Mouse (Mus musculus) limb, embryonic 10.5 days (tissue): ENCODE measurements around the gene Prune2. TPM values are rescaled to one million over a fixed set of nuclear protein-coding genes. Genes with fewer than 3 reads are reported as not detected.

ENCODE experiments used
- DNase-seq: peaks from one replicate; pipeline ENCODE4 v3.0.0-alpha.2; 2017; ENCODE audit warnings: low spot score
- H3K27ac ChIP-seq: fragments of 300-500 bp; sonication (generic); 2 replicates; pipeline ENCODE4 v1.5.1; 2016; ENCODE audit warnings: mild to moderate bottlenecking
- H3K27me3 ChIP-seq: fragments of 300-500 bp; sonication (generic); 2 replicates; pipeline ENCODE4 v1.6.1; 2016; ENCODE audit warnings: low read depth, mild to moderate bottlenecking; ENCODE audit not compliant: poor library complexity, severe bottlenecking
- H3K36me3 ChIP-seq: fragments of 300-500 bp; sonication (generic); 2 replicates; pipeline ENCODE4 v1.6.1; 2016; ENCODE audit warnings: mild to moderate bottlenecking, moderate library complexity
- H3K4me1 ChIP-seq: fragments of 300-500 bp; sonication (generic); 2 replicates; pipeline ENCODE4 v1.6.1; 2016
- H3K4me3 ChIP-seq: fragments of 300-500 bp; sonication (generic); 2 replicates; pipeline ENCODE4 v1.5.1; 2016; ENCODE audit warnings: mild to moderate bottlenecking, moderate library complexity
- H3K9me3 ChIP-seq: fragments of 300-500 bp; sonication (generic); replicated peaks from 2 replicates; pipeline ENCODE4 v1.6.1; 2016; ENCODE audit warnings: mild to moderate bottlenecking
- WGBS: fragments of 180-500 bp; shearing (Covaris S2); methylation state at CpG from one replicate; pipeline ENCODE4 v1.1.7; 2016; 5-methylcytosine and 5-hydroxymethylcytosine counted together
- polyA plus RNA-seq: library from polyadenylated mRNA; unstranded; fragments of >200 nt; fragmentation: Nextera tagmentation; extraction: Ambion mirVana; gene quantifications from 2 replicates; pipeline ENCODE4 v1.2.1, GENCODE M21; 2016

Prune2 gene
- polyA plus RNA-seq, 1 experiment from 2014 or later: 0.21 TPM

DNA sequence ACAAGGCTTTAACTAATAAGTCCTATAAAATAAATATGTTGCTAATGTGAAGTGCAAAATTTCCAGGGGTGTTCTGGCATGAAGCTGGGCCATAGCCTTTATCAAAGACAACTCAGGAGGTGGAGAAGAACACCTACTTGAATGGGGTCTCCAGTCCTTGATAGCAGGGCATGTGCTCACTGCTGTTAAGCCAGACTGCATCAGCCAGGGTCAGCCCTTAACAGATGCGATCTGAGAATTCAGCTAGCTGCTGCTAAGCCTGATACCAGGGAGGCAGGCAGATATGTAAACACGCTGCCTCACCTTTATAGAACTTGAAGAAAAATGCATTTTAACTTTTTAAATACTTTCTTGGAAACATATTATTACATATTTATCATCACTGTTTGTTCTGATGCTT lies 57.2 kb downstream of the Prune2 start:
- no peak overlapping the region for H3K27ac ChIP-seq
- no peaks in the 10 kb centered on the region for H3K4me1 ChIP-seq
- no peak overlapping the region for H3K4me3 ChIP-seq
- no peak for DNase-seq
- H3K27me3 ChIP-seq: no peaks in the 10 kb centered on the region
- H3K36me3 ChIP-seq: no peaks in the 10 kb centered on the region
- no peaks in the 10 kb centered on the region for H3K9me3 ChIP-seq
- WGBS: 63% methylated on average over 2 of the region's 2 CpGs

DNA sequence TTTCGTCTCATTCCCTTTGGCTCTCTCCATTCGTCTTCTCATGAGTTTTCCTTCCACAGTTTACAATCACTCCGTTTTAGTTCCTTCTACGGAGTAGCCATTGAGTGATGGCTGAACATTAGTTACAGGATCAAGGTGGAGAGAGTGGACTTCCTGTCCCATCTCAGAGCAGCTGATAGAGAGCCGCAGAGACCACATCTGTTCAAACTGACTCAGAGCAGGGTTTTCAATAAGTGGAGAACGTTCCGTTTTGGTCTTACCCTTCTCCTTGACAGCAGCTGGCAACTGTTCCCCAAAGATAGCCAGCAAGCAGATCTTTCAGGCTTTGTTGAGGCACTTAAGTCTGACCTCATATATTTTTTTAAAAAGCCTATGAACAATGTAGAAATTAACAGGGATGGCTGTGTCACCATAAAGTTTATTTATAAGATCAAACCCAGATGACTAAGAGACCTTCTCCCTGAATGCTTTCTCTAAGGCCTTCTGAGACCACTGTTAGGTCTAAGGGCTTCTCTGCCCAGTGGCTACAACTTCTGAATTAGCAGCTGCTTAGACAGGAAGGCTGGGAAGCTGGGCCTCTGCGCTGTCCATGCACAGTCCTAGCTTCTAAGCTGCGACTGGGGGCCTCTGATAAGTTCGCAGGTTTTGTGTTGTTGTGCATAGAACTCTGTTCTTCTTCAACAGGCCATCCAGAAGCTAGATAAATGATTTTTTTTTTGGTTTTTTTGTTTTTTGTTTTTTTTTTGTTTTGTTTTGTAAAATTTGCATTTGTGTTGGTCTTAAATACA lies 58.6 kb downstream of the Prune2 start:
- Histone ChIP-seq H3K27me3 (no peaks in the 10 kb centered on the region), H3K4me1 (no peaks in the 10 kb centered on the region), H3K9me3 (no peaks in the 10 kb centered on the region), H3K27ac (no peak overlapping the region), H3K36me3 (no peaks in the 10 kb centered on the region), H3K4me3 (no peak overlapping the region)
- no peak for DNase-seq
- WGBS: 78% methylated on average over 10 of the region's 10 CpGs

DNA sequence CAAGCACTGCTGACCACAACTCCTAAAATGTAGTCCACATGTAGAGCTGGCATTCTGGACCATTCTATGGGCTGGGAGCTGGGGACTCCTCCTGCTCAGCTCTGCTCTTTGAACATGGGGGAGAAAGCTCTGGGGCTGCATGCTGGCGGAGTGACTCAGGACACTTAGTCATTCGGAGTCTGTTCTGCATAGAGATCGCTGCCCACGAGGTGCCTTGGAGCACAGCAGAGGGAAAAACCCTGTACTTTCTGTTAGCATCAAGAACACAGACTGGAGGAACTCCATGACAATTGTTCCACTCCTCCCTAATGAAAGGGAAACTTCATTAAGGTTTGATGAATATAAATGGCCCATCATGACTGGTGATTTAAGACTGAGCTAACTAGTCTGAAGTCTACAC lies 68.8 kb downstream of the Prune2 start:
- Histone ChIP-seq H3K27me3 (no peaks in the 10 kb centered on the region), H3K9me3 (no peaks in the 10 kb centered on the region), H3K27ac (no peak overlapping the region), H3K36me3 (no peaks in the 10 kb centered on the region), H3K4me3 (no peak overlapping the region), H3K4me1 (no peaks in the 10 kb centered on the region)
- WGBS: 81% methylated on average over 4 of the region's 4 CpGs
- no peak for DNase-seq

DNA sequence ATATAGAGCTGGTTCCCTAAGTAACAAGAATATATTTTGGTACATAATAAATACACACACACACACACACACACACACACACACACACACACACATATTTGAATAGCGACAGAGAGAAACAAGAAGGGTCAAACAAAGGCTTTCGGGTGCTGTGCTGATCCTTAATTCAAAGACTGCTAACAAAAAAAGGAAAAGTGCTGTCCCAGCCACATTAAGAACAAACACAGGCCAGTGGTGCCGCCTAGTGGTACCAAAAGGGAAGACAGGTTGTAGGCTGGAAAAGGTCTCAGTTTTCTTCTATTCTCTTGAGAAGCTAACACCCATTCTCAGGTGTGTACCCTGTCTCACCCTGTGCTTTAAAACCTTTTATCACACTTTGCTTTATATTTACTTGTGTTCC lies 74.4 kb downstream of the Prune2 start:
- WGBS: 15% methylated on average over 3 of the region's 3 CpGs
- no peaks in the 10 kb centered on the region for H3K27me3 ChIP-seq
- no peaks in the 10 kb centered on the region for H3K9me3 ChIP-seq
- H3K36me3 ChIP-seq: no peaks in the 10 kb centered on the region
- no peak overlapping the region for H3K4me3 ChIP-seq
- DNase-seq: peak; percentile 80
- H3K27ac ChIP-seq: no peak overlapping the region
- no peaks in the 10 kb centered on the region for H3K4me1 ChIP-seq

DNA sequence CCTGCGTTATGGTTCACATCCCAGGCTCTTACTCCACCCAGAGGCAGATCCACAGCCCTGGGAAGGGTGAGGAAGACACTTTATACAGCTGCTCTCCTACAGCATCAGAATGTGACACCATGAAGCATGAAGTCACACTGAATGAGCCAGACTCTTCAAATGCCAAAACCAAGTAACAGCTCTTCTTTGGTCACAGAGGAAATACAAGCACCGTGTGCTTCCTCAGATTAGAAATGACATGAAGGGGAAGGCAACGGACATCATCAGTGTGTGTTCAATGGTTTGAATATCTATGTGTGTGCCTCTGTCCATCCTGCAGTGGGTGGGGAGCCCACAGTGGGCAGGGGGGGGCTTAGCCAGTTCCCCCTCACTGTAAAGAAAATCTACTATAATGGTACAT lies 76.4 kb downstream of the Prune2 start:
- no peaks in the 10 kb centered on the region for H3K36me3 ChIP-seq
- no peak overlapping the region for H3K4me3 ChIP-seq
- no peak for DNase-seq
- no peaks in the 10 kb centered on the region for H3K9me3 ChIP-seq
- no peaks in the 10 kb centered on the region for H3K4me1 ChIP-seq
- WGBS: 79% methylated on average over 3 of the region's 3 CpGs
- H3K27me3 ChIP-seq: no peaks in the 10 kb centered on the region
- H3K27ac ChIP-seq: no peak overlapping the region

DNA sequence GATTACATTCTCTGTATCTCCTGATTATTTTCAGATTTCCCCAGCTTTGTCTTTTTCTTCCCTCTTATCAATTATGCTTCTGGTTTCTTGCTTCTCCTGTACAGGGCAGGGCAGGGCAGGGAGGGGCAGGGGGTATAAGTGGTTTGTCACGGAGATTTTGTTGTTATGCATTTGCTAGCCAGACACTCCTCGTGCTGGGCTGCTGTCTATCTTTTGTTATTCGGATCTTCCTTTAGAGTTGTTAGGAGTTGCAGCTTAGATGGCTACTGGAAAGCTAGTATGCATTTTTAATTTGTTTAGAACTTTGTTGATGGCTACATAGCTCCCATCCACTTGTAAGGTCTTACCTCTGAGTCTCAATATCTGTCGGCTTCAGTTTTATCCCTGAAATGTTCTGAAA lies 91.0 kb downstream of the Prune2 start:
- no peaks in the 10 kb centered on the region for H3K36me3 ChIP-seq
- WGBS: 88% methylated on average over 4 of the region's 4 CpGs
- no peaks in the 10 kb centered on the region for H3K4me1 ChIP-seq
- H3K4me3 ChIP-seq: no peak overlapping the region
- no peak for DNase-seq
- no peak overlapping the region for H3K27ac ChIP-seq
- no peaks in the 10 kb centered on the region for H3K27me3 ChIP-seq
- peaks cover 9% of the 10 kb centered on the region; the same call in 1 of the 2 replicates for H3K9me3 ChIP-seq

DNA sequence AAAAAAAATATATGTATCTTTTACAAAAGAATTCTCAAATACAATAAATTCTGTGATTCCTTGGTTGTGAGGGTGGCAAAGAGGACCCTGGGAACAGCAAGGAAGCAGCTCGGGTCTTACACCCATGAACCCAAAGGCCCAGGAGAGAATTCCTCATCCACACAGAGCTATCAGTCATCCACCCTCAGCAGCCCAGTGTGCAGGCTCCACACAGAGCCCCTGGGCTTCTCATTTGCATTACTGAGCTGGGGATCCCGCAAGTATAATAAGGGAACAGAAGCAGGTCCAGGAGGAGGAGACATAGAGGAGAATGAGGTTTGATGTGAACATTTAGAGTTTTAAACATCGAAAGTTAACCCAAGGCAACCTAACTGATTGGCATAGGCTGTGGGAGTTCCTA lies 100.0 kb downstream of the Prune2 start:
- Histone ChIP-seq H3K9me3 (no peaks in the 10 kb centered on the region), H3K4me3 (no peak overlapping the region), H3K27me3 (no peaks in the 10 kb centered on the region), H3K4me1 (no peaks in the 10 kb centered on the region), H3K27ac (no peak overlapping the region), H3K36me3 (no peaks in the 10 kb centered on the region)
- 57% methylated on average over 3 of the region's 3 CpGs for WGBS
- DNase-seq: no peak

DNA sequence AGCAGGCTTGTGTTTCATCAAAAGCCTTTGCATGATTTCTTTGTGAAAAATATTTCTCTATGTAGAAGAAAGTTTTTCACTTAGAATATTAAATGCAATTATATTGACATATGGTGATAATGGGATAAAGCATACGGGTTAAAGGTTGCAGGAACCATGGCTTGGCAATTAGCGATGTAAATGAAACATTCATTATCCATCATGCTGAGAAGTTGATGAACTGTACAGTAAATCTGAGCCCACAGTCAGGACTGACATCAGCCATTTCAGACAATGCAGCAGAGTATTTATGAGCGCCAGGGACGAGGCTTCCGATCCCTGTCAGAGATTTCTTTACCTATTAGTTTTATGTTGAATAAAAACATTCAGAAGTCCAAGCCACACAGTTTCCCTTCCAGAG lies 104.2 kb downstream of the Prune2 start:
- Histone ChIP-seq H3K4me3 (no peak overlapping the region), H3K9me3 (no peaks in the 10 kb centered on the region), H3K27ac (no peak overlapping the region), H3K36me3 (no peaks in the 10 kb centered on the region), H3K4me1 (no peaks in the 10 kb centered on the region), H3K27me3 (no peaks in the 10 kb centered on the region)
- no peak for DNase-seq
- WGBS: 88% methylated on average over 5 of the region's 5 CpGs

DNA sequence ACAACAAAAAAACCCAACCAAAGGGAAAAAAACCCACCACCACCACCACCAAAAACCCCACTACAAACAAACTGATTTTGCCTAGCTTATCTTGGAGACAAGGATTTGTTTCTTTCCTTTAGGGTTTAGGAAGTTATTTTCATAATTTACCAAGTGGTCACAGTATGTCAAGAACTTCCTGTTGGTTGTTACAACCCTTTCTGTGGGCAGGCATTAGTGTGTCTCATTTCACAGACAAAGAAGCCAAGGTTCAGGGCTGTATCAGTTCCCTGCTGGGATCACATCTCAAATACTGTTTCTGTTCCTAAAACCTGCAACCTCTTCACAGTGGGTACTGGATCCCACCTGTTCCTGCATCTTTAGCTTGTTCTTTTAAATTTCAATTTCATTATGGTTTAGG lies 108.5 kb downstream of the Prune2 start:
- Histone ChIP-seq H3K27me3 (no peaks in the 10 kb centered on the region), H3K4me3 (no peak overlapping the region), H3K4me1 (no peaks in the 10 kb centered on the region), H3K27ac (no peak overlapping the region), H3K36me3 (no peaks in the 10 kb centered on the region), H3K9me3 (no peaks in the 10 kb centered on the region)
- no peak for DNase-seq

DNA sequence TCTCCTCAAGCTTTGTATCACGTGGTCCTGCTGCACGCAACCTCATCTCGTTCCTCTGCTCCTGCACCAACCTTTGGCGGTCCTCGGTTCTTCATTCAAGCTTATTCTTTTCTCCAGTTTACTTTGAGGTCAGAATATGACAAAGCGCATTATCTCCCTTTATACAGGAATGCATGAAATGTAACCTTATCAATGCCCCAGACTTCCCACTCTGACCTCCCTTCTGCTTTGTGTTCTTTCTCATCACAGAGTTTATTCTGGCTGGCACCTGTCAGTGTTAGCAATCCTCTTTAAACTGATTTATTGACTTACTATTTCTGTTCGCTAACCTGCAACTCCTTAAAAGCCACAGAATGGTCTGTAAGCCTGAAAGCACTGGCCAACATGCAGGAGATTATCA lies 113.1 kb downstream of the Prune2 start:
- H3K9me3 ChIP-seq: no peaks in the 10 kb centered on the region
- 89% methylated on average over 7 of the region's 7 CpGs for WGBS
- H3K4me3 ChIP-seq: no peak overlapping the region
- H3K4me1 ChIP-seq: no peaks in the 10 kb centered on the region
- H3K27me3 ChIP-seq: no peaks in the 10 kb centered on the region
- H3K36me3 ChIP-seq: no peaks in the 10 kb centered on the region
- DNase-seq: no peak
- H3K27ac ChIP-seq: no peak overlapping the region

DNA sequence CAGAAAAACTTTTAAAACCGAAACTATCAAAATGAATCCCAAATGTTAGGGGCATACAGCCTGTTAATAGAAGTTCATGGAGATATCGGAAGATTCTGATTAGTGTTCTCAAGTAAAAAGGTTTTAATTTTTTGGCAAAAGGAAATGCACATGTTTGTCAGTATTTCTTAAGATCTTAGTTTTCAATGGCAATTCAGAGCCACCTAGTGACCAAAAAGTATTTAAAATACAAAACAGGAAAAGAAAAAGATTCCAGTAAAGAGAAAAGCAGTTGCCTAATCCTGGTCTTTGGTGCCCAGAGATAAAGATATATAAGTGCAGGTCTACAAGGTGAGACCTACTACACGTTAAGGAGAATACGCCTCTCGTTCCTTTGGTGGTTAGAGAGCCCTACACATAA lies 115.3 kb downstream of the Prune2 start:
- H3K27ac ChIP-seq: no peak overlapping the region
- 90% methylated on average over 5 of the region's 5 CpGs for WGBS
- H3K4me1 ChIP-seq: no peaks in the 10 kb centered on the region
- H3K4me3 ChIP-seq: no peak overlapping the region
- H3K9me3 ChIP-seq: no peaks in the 10 kb centered on the region
- no peak for DNase-seq
- H3K27me3 ChIP-seq: no peaks in the 10 kb centered on the region
- no peaks in the 10 kb centered on the region for H3K36me3 ChIP-seq

DNA sequence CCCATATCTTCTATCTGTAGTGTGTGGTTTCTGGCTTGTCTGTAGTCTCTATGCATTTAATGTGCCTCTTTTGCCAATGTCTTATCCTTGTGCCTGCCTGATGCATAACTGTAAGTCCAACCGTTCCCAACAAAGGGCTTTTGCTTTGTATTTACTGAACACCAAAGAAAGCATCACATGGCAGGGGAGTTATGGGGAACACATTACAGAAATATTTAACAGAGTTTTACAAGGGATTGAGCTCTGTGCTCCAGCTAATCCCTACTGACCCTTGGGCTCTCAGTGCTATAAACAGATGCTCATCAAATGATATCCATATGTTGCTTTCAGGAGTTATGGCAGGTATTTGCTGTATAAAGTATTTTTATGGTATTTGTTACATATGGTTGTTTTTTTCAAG lies 116.3 kb downstream of the Prune2 start:
- 84% methylated on average over 1 of the region's 1 CpGs for WGBS
- Histone ChIP-seq H3K36me3 (no peaks in the 10 kb centered on the region), H3K4me3 (no peak overlapping the region), H3K4me1 (no peaks in the 10 kb centered on the region), H3K27ac (no peak overlapping the region), H3K9me3 (no peaks in the 10 kb centered on the region), H3K27me3 (no peaks in the 10 kb centered on the region)
- DNase-seq: no peak

DNA sequence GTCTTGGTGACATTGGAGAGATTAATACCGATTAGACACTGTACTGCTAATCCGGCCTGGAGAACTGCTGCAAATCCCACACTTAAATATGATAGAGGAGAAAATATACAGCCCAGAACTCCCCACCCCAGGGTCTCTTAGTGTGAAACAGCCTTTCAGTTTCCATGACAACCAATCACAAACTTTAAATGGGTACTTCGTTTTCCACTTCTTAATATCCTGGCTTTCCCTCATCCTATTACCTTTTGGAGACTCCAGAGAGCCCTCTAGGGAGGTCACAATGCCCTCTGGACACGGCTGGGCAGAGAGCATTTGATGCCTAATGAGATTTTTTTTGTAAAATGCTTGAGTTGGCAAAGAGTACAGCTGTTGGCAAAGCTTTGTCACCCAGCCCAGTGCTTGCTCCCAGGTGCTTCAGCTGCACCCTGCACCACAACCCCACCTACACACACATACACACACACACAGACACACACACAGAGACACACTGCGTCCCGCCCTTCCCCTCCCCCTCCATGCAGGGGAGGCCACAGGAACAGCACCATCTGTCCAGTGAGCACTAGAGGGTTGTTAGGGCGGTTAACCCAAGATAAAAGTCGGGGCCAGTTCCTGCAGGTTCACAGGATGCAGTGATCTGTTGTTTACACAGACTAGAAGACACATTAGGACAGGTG lies 122.9 kb downstream of the Prune2 start:
- Histone ChIP-seq H3K27ac (no peak overlapping the region), H3K4me3 (no peak overlapping the region), H3K9me3 (no peaks in the 10 kb centered on the region), H3K36me3 (no peaks in the 10 kb centered on the region), H3K27me3 (no peaks in the 10 kb centered on the region), H3K4me1 (peaks cover 6% of the 10 kb centered on the region; the same call in 1 of the 2 replicates)
- DNase-seq: no peak
- WGBS: 51% methylated on average over 8 of the region's 8 CpGs
